Mouse (Mus musculus) embryonic facial prominence, embryonic 13.5 days (tissue): ENCODE measurements around the gene Lyrm4. TPM values are rescaled to one million over a fixed set of nuclear protein-coding genes. Genes with fewer than 3 reads are reported as not detected.

Experiments used
- ATAC-seq: fragments of 200-750 bp; cut with Nextera tagmentation; 2 replicates; pipeline ENCODE4 v1.8.0; 2017; ENCODE audit warnings: low read depth; ENCODE audit not compliant: insufficient number of reproducible peaks, insufficient read depth, low FRiP score, low TSS enrichment
- H3K27ac ChIP-seq: fragments of 300-500 bp; sonication (generic); 2 replicates; pipeline ENCODE4 v1.5.1; 2015; ENCODE audit warnings: moderate library complexity, mild to moderate bottlenecking, inconsistent platforms
- H3K27me3 ChIP-seq: fragments of 300-500 bp; sonication (generic); 2 replicates; pipeline ENCODE4 v1.6.1; 2015; ENCODE audit warnings: mild to moderate bottlenecking, inconsistent platforms
- H3K36me3 ChIP-seq: fragments of 300-500 bp; sonication (generic); 2 replicates; pipeline ENCODE4 v1.6.1; 2015; ENCODE audit warnings: mild to moderate bottlenecking, inconsistent platforms
- H3K4me1 ChIP-seq: fragments of 300-500 bp; sonication (generic); 2 replicates; pipeline ENCODE4 v1.6.1; 2015; ENCODE audit warnings: inconsistent platforms
- H3K4me2 ChIP-seq: fragments of 300-500 bp; sonication (generic); 2 replicates; pipeline ENCODE4 v1.6.1; 2015; ENCODE audit warnings: moderate library complexity, mild to moderate bottlenecking, inconsistent platforms
- H3K4me3 ChIP-seq: fragments of 300-500 bp; sonication (generic); 2 replicates; pipeline ENCODE4 v1.5.1; 2015; ENCODE audit warnings: mild to moderate bottlenecking, inconsistent platforms
- H3K9ac ChIP-seq: fragments of 300-500 bp; sonication (generic); 2 replicates; pipeline ENCODE4 v1.6.1; 2015; ENCODE audit warnings: mild to moderate bottlenecking, inconsistent platforms
- H3K9me3 ChIP-seq: fragments of 300-500 bp; sonication (generic); 2 replicates; pipeline ENCODE4 v1.6.1; 2016; ENCODE audit warnings: inconsistent platforms
- WGBS: fragments of 180-500 bp; shearing (Covaris S2); methylation state at CpG from one replicate; pipeline ENCODE4 v1.1.7; 2015; ENCODE audit warnings: mixed read lengths; 5-methylcytosine and 5-hydroxymethylcytosine counted together
- polyA plus RNA-seq: library from polyadenylated mRNA; unstranded; fragments of >200 nt; fragmentation: Nextera tagmentation; extraction: Ambion mirVana; gene quantifications from 2 replicates; pipeline ENCODE4 v1.2.1, GENCODE M21; 2015

Gene Lyrm4
- polyA plus RNA-seq, 1 experiment from 2014 or later = 24.5 TPM

- WGBS = 87% methylated on average over 4 of the region's 5 CpGs
These were observed 14.8 kb upstream of the Lyrm4 start for GRCm38 (mm10) chr13:36131992-36132649.

GRCm38 (mm10) chr13:36131401-36131800 lies 14.1 kb upstream of the Lyrm4 start:
- H3K4me3 ChIP-seq = no peak overlapping the region
- no peak overlapping the region for H3K4me2 ChIP-seq
- WGBS = 92% methylated on average over 5 of the region's 5 CpGs
- no peaks in the 10 kb centered on the region for H3K36me3 ChIP-seq
- no peaks in the 10 kb centered on the region for H3K27me3 ChIP-seq
- no peak overlapping the region for H3K27ac ChIP-seq
- H3K4me1 ChIP-seq = no peaks in the 10 kb centered on the region
- ATAC-seq = no peak
- no peaks in the 10 kb centered on the region for H3K9me3 ChIP-seq
- no peak overlapping the region for H3K9ac ChIP-seq

More at GRCm38 (mm10) chr13:36131992-36132649, 14.8 kb upstream of the Lyrm4 start:
- Histone ChIP-seq H3K4me2 (no peak overlapping the region), H3K27me3 (no peaks in the 10 kb centered on the region), H3K4me3 (no peak overlapping the region), H3K27ac (no peak overlapping the region), H3K9me3 (no peaks in the 10 kb centered on the region), H3K4me1 (no peaks in the 10 kb centered on the region), H3K9ac (no peak overlapping the region), H3K36me3 (no peaks in the 10 kb centered on the region)
- ATAC-seq = no peak

GRCm38 (mm10) chr13:36129360-36130054 lies 12.2 kb upstream of the Lyrm4 start:
- 93% methylated on average over 2 of the region's 2 CpGs for WGBS

GRCm38 (mm10) chr13:36120606-36121005 lies 3.3 kb upstream of the Lyrm4 start:
- Histone ChIP-seq H3K36me3 (no peaks in the 10 kb centered on the region), H3K4me2 (no peak overlapping the region), H3K27ac (no peak overlapping the region), H3K27me3 (no peaks in the 10 kb centered on the region), H3K4me3 (no peak overlapping the region), H3K9ac (no peak overlapping the region), H3K4me1 (peaks cover 9% of the 10 kb centered on the region), H3K9me3 (no peaks in the 10 kb centered on the region)
- no peak for ATAC-seq

More at GRCm38 (mm10) chr13:36129360-36130054, 12.2 kb upstream of the Lyrm4 start:
- Histone ChIP-seq H3K27ac (no peak overlapping the region), H3K4me3 (no peak overlapping the region), H3K9ac (no peak overlapping the region), H3K4me1 (no peaks in the 10 kb centered on the region), H3K36me3 (no peaks in the 10 kb centered on the region), H3K9me3 (no peaks in the 10 kb centered on the region), H3K4me2 (no peak overlapping the region), H3K27me3 (no peaks in the 10 kb centered on the region)
- ATAC-seq = no peak

GRCm38 (mm10) chr13:36119684-36120083 lies 2.4 kb upstream of the Lyrm4 start:
- Histone ChIP-seq H3K4me1 (peaks cover 9% of the 10 kb centered on the region), H3K27me3 (no peaks in the 10 kb centered on the region), H3K36me3 (no peaks in the 10 kb centered on the region), H3K27ac (no peak overlapping the region), H3K9me3 (no peaks in the 10 kb centered on the region), H3K4me2 (no peak overlapping the region), H3K4me3 (no peak overlapping the region), H3K9ac (no peak overlapping the region)
- no peak for ATAC-seq
- WGBS = 74% methylated on average over 4 of the region's 4 CpGs

- Histone ChIP-seq H3K4me1 (peaks cover 9% of the 10 kb centered on the region), H3K4me3 (peak overlapping the region; percentile 72), H3K27me3 (no peaks in the 10 kb centered on the region), H3K9me3 (no peaks in the 10 kb centered on the region), H3K9ac (peak overlapping the region; percentile 77), H3K27ac (no peak overlapping the region), H3K36me3 (no peaks in the 10 kb centered on the region), H3K4me2 (peak overlapping the region; percentile 93)
- ATAC-seq = no peak
- 7% methylated on average over 21 of the region's 21 CpGs for WGBS
These were observed 695 bp downstream of the Lyrm4 start for GRCm38 (mm10) chr13:36116520-36117142.

GRCm38 (mm10) chr13:36113181-36113580 lies 4.1 kb downstream of the Lyrm4 start:
- Histone ChIP-seq H3K4me1 (peaks cover 9% of the 10 kb centered on the region), H3K36me3 (no peaks in the 10 kb centered on the region), H3K9me3 (no peaks in the 10 kb centered on the region), H3K27me3 (no peaks in the 10 kb centered on the region), H3K4me3 (no peak overlapping the region), H3K27ac (no peak overlapping the region), H3K9ac (no peak overlapping the region), H3K4me2 (no peak overlapping the region)
- no peak for ATAC-seq
- 86% methylated on average over 5 of the region's 5 CpGs for WGBS

GRCm38 (mm10) chr13:36111331-36111730 lies 6.0 kb downstream of the Lyrm4 start:
- Histone ChIP-seq H3K27ac (no peak overlapping the region), H3K4me1 (peaks cover 5% of the 10 kb centered on the region), H3K4me3 (no peak overlapping the region), H3K27me3 (no peaks in the 10 kb centered on the region), H3K36me3 (no peaks in the 10 kb centered on the region), H3K4me2 (no peak overlapping the region), H3K9ac (no peak overlapping the region), H3K9me3 (no peaks in the 10 kb centered on the region)
- no peak for ATAC-seq
- 96% methylated on average over 2 of the region's 2 CpGs for WGBS

GRCm38 (mm10) chr13:36108528-36108927 lies 8.8 kb downstream of the Lyrm4 start:
- WGBS = 95% methylated on average over 4 of the region's 4 CpGs
- ATAC-seq = no peak
- no peak overlapping the region for H3K4me2 ChIP-seq

GRCm38 (mm10) chr13:36105591-36105990 lies 11.7 kb downstream of the Lyrm4 start:
- H3K4me1 ChIP-seq = no peaks in the 10 kb centered on the region
- no peak for ATAC-seq
- no peaks in the 10 kb centered on the region for H3K36me3 ChIP-seq
- no peaks in the 10 kb centered on the region for H3K27me3 ChIP-seq
- H3K4me2 ChIP-seq = no peak overlapping the region
- no peak overlapping the region for H3K9ac ChIP-seq
- no peaks in the 10 kb centered on the region for H3K9me3 ChIP-seq
- no peak overlapping the region for H3K4me3 ChIP-seq
- 80% methylated on average over 6 of the region's 6 CpGs for WGBS
- H3K27ac ChIP-seq = no peak overlapping the region

More at GRCm38 (mm10) chr13:36108528-36108927, 8.8 kb downstream of the Lyrm4 start:
- H3K27ac ChIP-seq = no peak overlapping the region
- H3K9me3 ChIP-seq = no peaks in the 10 kb centered on the region
- H3K9ac ChIP-seq = no peak overlapping the region
- H3K4me1 ChIP-seq = no peaks in the 10 kb centered on the region
- no peaks in the 10 kb centered on the region for H3K27me3 ChIP-seq
- no peaks in the 10 kb centered on the region for H3K36me3 ChIP-seq
- no peak overlapping the region for H3K4me3 ChIP-seq

GRCm38 (mm10) chr13:36096684-36097383 lies 20.5 kb downstream of the Lyrm4 start:
- H3K27me3 ChIP-seq = no peaks in the 10 kb centered on the region
- H3K36me3 ChIP-seq = 0 out of 2 replicates have a peak, but pooled peaks cover 6% of the 10 kb centered on the region
- H3K27ac ChIP-seq = no peak overlapping the region
- no peak for ATAC-seq
- WGBS = 86% methylated on average over 5 of the region's 5 CpGs
- no peak overlapping the region for H3K4me3 ChIP-seq
- H3K4me2 ChIP-seq = no peak overlapping the region
- H3K9ac ChIP-seq = no peak overlapping the region
- no peaks in the 10 kb centered on the region for H3K4me1 ChIP-seq
- no peaks in the 10 kb centered on the region for H3K9me3 ChIP-seq
